24 mouse cellular contexts compared by ENCODE assay signal in genomic region chr3:53422691-53423090, GRCm38 (mm10).
"Had no signal": no experiment of that assay in that cellular context is flagged by ENCODE, and none has a peak within 500 bp of the region (broad histone marks: within the 10 kb centered on the region; RNA-seq: fewer than 3 reads in every experiment).

No protein-coding gene starts in this region.

- H3K4me2 ChIP-seq: heart, embryonic 12.5 days; hindbrain, embryonic 14.5 days; intestine, embryonic 15.5 days; limb, embryonic 13.5 days; limb, embryonic 15.5 days; liver, embryonic 12.5 days had no signal

- H3K9ac ChIP-seq: heart, embryonic 12.5 days; hindbrain, embryonic 14.5 days; intestine, embryonic 15.5 days; limb, embryonic 13.5 days; limb, embryonic 15.5 days; liver, embryonic 12.5 days; liver, embryonic 14.5 days had no signal

- H3K4me1 ChIP-seq: intestine, embryonic 15.5 days; limb, embryonic 15.5 days; liver, embryonic 12.5 days had no signal

- H3K27me3 ChIP-seq: heart, embryonic 12.5 days; intestine, embryonic 15.5 days; limb, embryonic 15.5 days; liver, embryonic 12.5 days had no signal

- H3K36me3 ChIP-seq: heart, embryonic 10.5 days; heart, embryonic 12.5 days; intestine, embryonic 15.5 days; limb, embryonic 13.5 days; limb, embryonic 15.5 days; liver, embryonic 12.5 days had no signal

- ATAC-seq: hindbrain, embryonic 16.5 days; inflammation-experienced regulatory T-cells, adult 6 months; intestine, embryonic 15.5 days; intestine, postnatal 0 days; liver, embryonic 12.5 days had no signal

- H3K4me3 ChIP-seq: heart, embryonic 10.5 days; heart, embryonic 12.5 days; intestine, embryonic 15.5 days; layer of hippocampus, adult 2 months; limb, embryonic 13.5 days; limb, embryonic 15.5 days; liver, embryonic 12.5 days had no signal

- H3K27ac ChIP-seq: heart, embryonic 10.5 days; hindbrain, embryonic 14.5 days; intestine, embryonic 15.5 days; layer of hippocampus, adult 2 months; limb, embryonic 13.5 days; limb, embryonic 15.5 days; liver, embryonic 12.5 days; liver, embryonic 14.5 days had no signal

- DNase-seq: gastrocnemius, postnatal 14 days; gastrocnemius, postnatal 36 days; heart, adult 18-20 months; heart, postnatal 14 days; heart, postnatal 36 days; kidney, adult 18-20 months; kidney, adult 8-10 months; kidney, postnatal 10 days; kidney, postnatal 25 days; kidney, postnatal 4 days; layer of hippocampus, postnatal 36 days; left cerebral cortex, postnatal 4 days had no signal

- H3K9me3 ChIP-seq: heart, embryonic 10.5 days; heart, embryonic 12.5 days; intestine, embryonic 15.5 days; limb, embryonic 13.5 days; limb, embryonic 15.5 days; liver, embryonic 12.5 days had no signal
